Mouse (Mus musculus) bone marrow macrophage, adult 2 months (primary cell): Measurements from ENCODE around the gene Serpinf2. TPM values are rescaled to one million over a fixed set of nuclear protein-coding genes. Genes with fewer than 3 reads are reported as not detected.

Experiments
- H3K27ac ChIP-seq: 2 replicates; pipeline ENCODE4 v1.5.1; 2012; ENCODE audit warnings: low read depth, low read length; ENCODE audit not compliant: insufficient read depth
- H3K4me1 ChIP-seq: 2 replicates; pipeline ENCODE4 v1.6.1; 2012; ENCODE audit warnings: low read length; ENCODE audit not compliant: control insufficient read depth, insufficient read depth
- H3K4me3 ChIP-seq: 2 replicates; pipeline ENCODE4 v1.5.1; 2012; ENCODE audit warnings: mild to moderate bottlenecking, low read length, moderate library complexity; ENCODE audit not compliant: insufficient read depth
- CTCF ChIP-seq: IDR thresholded peaks from 2 replicates; pipeline ENCODE4 v1.5.1; 2012; ENCODE audit warnings: low read depth, mild to moderate bottlenecking, low read length, moderate library complexity
- POLR2A ChIP-seq: IDR thresholded peaks from 2 replicates; pipeline ENCODE4 v1.6.1; 2012; ENCODE audit warnings: mild to moderate bottlenecking, low read depth, low read length, borderline replicate concordance
- polyA plus RNA-seq: library from polyadenylated mRNA; stranded (reverse); fragments of >200 nt; gene quantifications from 2 replicates; pipeline ENCODE4 v1.2.4, GENCODE M21; 2012; ENCODE audit not compliant: missing spikeins, insufficient read depth, insufficient read length

The Serpinf2 gene
- polyA plus RNA-seq: not detected in 2 replicates

GRCm38 (mm10) chr11:75439363-75439762, at the start of gene Serpinf2:
TSS of gene Serpinf2 (minus strand) at chr11:75439591.
- no peak for TF ChIP-seq CTCF
- TF ChIP-seq POLR2A: no peak
- H3K4me1 ChIP-seq: no peaks in the 10 kb centered on the region
- no peak within 1 kb of the TSS for H3K27ac ChIP-seq
- no peak within 1 kb of the TSS for H3K4me3 ChIP-seq

GRCm38 (mm10) chr11:75487496-75487895, 48.1 kb upstream of the Serpinf2 start:
- H3K27ac ChIP-seq: peak overlapping the region; percentile 62
- H3K4me1 ChIP-seq: peaks cover 4% of the 10 kb centered on the region
- TF ChIP-seq POLR2A (no peak), CTCF (no peak)
- peak overlapping the region; percentile 92 for H3K4me3 ChIP-seq

- Histone ChIP-seq H3K4me3 (peak within 1 kb of the TSS; percentile 92), H3K27ac (peak within 1 kb of the TSS; percentile 62), H3K4me1 (peaks cover 4% of the 10 kb centered on the region)
- TF ChIP-seq CTCF: 0 out of 2 replicates have a peak, but pooled peaks have one; percentile 9
- 0 out of 2 replicates have a peak, but pooled peaks have one; percentile 28 for TF ChIP-seq POLR2A
Measured at GRCm38 (mm10) chr11:75486601-75487285, 47.4 kb upstream of the Serpinf2 start, which contains the start of gene Prpf8. TSS of gene Prpf8 (plus strand) at chr11:75486816.

GRCm38 (mm10) chr11:75486192-75486591, 46.8 kb upstream of the Serpinf2 start:
- Histone ChIP-seq H3K4me3 (no peak overlapping the region), H3K27ac (no peak overlapping the region), H3K4me1 (peaks cover 4% of the 10 kb centered on the region)
- TF ChIP-seq POLR2A (no peak), CTCF (no peak)

GRCm38 (mm10) chr11:75473376-75473775, 34.0 kb upstream of the Serpinf2 start:
- Histone ChIP-seq H3K4me1 (peaks cover 2% of the 10 kb centered on the region; the same call in 1 of the 2 replicates), H3K4me3 (no peak overlapping the region), H3K27ac (no peak overlapping the region)
- TF ChIP-seq POLR2A (no peak), CTCF (no peak)

GRCm38 (mm10) chr11:75472469-75473081, 33.2 kb upstream of the Serpinf2 start:
- TF ChIP-seq POLR2A (no peak), CTCF (no peak)
- no peak overlapping the region for H3K27ac ChIP-seq
- peaks cover 2% of the 10 kb centered on the region; the same call in 1 of the 2 replicates for H3K4me1 ChIP-seq
- H3K4me3 ChIP-seq: no peak overlapping the region

- Histone ChIP-seq H3K27ac (no peak overlapping the region), H3K4me3 (no peak overlapping the region), H3K4me1 (peaks cover 2% of the 10 kb centered on the region; the same call in 1 of the 2 replicates)
- no peak for TF ChIP-seq POLR2A
- no peak for TF ChIP-seq CTCF
Measured at GRCm38 (mm10) chr11:75470675-75471074, 31.3 kb upstream of the Serpinf2 start.

GRCm38 (mm10) chr11:75469261-75469660, 29.9 kb upstream of the Serpinf2 start:
- Histone ChIP-seq H3K4me1 (peaks cover 7% of the 10 kb centered on the region; the same call in 1 of the 2 replicates), H3K27ac (no peak overlapping the region), H3K4me3 (no peak overlapping the region)
- no peak for TF ChIP-seq POLR2A
- no peak for TF ChIP-seq CTCF

- no peak overlapping the region for H3K27ac ChIP-seq
- H3K4me1 ChIP-seq: peaks cover 10% of the 10 kb centered on the region
- TF ChIP-seq CTCF (no peak), POLR2A (no peak)
- no peak overlapping the region for H3K4me3 ChIP-seq
Measured at GRCm38 (mm10) chr11:75468410-75468809, 29.0 kb upstream of the Serpinf2 start.

- no peak for TF ChIP-seq CTCF
- no peak for TF ChIP-seq POLR2A
- peaks cover 13% of the 10 kb centered on the region for H3K4me1 ChIP-seq
- no peak overlapping the region for H3K4me3 ChIP-seq
- H3K27ac ChIP-seq: no peak overlapping the region
Measured at GRCm38 (mm10) chr11:75467512-75468215, 28.3 kb upstream of the Serpinf2 start.
